Mouse (Mus musculus): ENCODE results near the gene Sprr2e. TPM values are rescaled to one million over a fixed set of nuclear protein-coding genes. Genes with fewer than 3 reads are reported as not detected.

The Sprr2e gene
- polyA plus RNA-seq, 1 experiment = not detected

GRCm38 (mm10) chr3:92373613-92374012, 21.7 kb downstream of the Sprr2e start:
- TF ChIP-seq POLR2A (IDR thresholded peaks at IDR 0.05; ENCODE audit: control insufficient read depth, low read depth, low read length) = no peak
- TF ChIP-seq CTCF (IDR thresholded peaks at IDR 0.05; ENCODE audit: control insufficient read depth, insufficient read depth, insufficient replicate concordance, low read depth, low read length) = no peak

GRCm38 (mm10) chr3:92385385-92385784, 33.4 kb downstream of the Sprr2e start, which contains the start of gene Sprr2h:
Sprr2h (plus strand) TSS chr3:92385685.
- H3K4me3 ChIP-seq (ENCODE audit: control insufficient read depth, low read depth, low read length) = no peak within 1 kb of the TSS
- H3K27me3 ChIP-seq (ENCODE audit: control insufficient read depth, insufficient read depth, low read length) = no peaks in the 10 kb centered on the region
- no peaks in the 10 kb centered on the region for H3K36me3 ChIP-seq (ENCODE audit: control insufficient read depth, insufficient read depth, low read length)
- no peaks in the 10 kb centered on the region for H3K4me1 ChIP-seq (ENCODE audit: control insufficient read depth, insufficient read depth, low read length)
- TF ChIP-seq CTCF (IDR thresholded peaks at IDR 0.05; ENCODE audit: control insufficient read depth, insufficient read depth, insufficient replicate concordance, low read depth, low read length) (no peak), POLR2A (IDR thresholded peaks at IDR 0.05; ENCODE audit: control insufficient read depth, low read depth, low read length) (no peak)
- H3K27ac ChIP-seq (ENCODE audit: control insufficient read depth, insufficient read depth, low read depth, low read length) = no peak within 1 kb of the TSS

More at GRCm38 (mm10) chr3:92373613-92374012, 21.7 kb downstream of the Sprr2e start:
- H3K4me1 ChIP-seq (ENCODE audit: control insufficient read depth, insufficient read depth, low read length) = no peaks in the 10 kb centered on the region
- H3K36me3 ChIP-seq (ENCODE audit: control insufficient read depth, insufficient read depth, low read length) = no peaks in the 10 kb centered on the region
- H3K27me3 ChIP-seq (ENCODE audit: control insufficient read depth, insufficient read depth, low read length) = no peaks in the 10 kb centered on the region
- H3K27ac ChIP-seq (ENCODE audit: control insufficient read depth, insufficient read depth, low read depth, low read length) = no peak overlapping the region
- no peak overlapping the region for H3K4me3 ChIP-seq (ENCODE audit: control insufficient read depth, low read depth, low read length)

GRCm38 (mm10) chr3:92394301-92394700, 42.4 kb downstream of the Sprr2e start:
- TF ChIP-seq CTCF (IDR thresholded peaks at IDR 0.05; ENCODE audit: control insufficient read depth, insufficient read depth, insufficient replicate concordance, low read depth, low read length) (no peak), POLR2A (IDR thresholded peaks at IDR 0.05; ENCODE audit: control insufficient read depth, low read depth, low read length) (no peak)
- Histone ChIP-seq H3K4me1 (ENCODE audit: control insufficient read depth, insufficient read depth, low read length) (no peaks in the 10 kb centered on the region), H3K4me3 (ENCODE audit: control insufficient read depth, low read depth, low read length) (no peak overlapping the region), H3K27ac (ENCODE audit: control insufficient read depth, insufficient read depth, low read depth, low read length) (no peak overlapping the region), H3K36me3 (ENCODE audit: control insufficient read depth, insufficient read depth, low read length) (no peaks in the 10 kb centered on the region), H3K27me3 (ENCODE audit: control insufficient read depth, insufficient read depth, low read length) (no peaks in the 10 kb centered on the region)

Other genes with a start within 250 kb of the Sprr2e start
- 1.5 and 2.0 TPM in 2 replicates for gene Prr9, start 228.2 kb upstream of the Sprr2e start, polyA plus RNA-seq (2012; rRNA removed)
- 875 and 1,017 TPM in 2 replicates for gene Lelp1, start 209.4 kb upstream of the Sprr2e start, polyA plus RNA-seq (2012; rRNA removed)
- gene Sprr2a1, start 136.3 kb upstream of the Sprr2e start, polyA plus RNA-seq (2012; rRNA removed) = 0.10 TPM in 1 of 2 replicates, not detected in the other
- 8.6 and 11.1 TPM in 2 replicates for gene Sprr2a2, start 136.2 kb upstream of the Sprr2e start, polyA plus RNA-seq (2012; rRNA removed)
- gene Sprr2a3, start 66.7 kb upstream of the Sprr2e start, polyA plus RNA-seq (2012; rRNA removed) = 0.19 and 0.33 TPM in 2 replicates
- not detected in 2 replicates for gene Sprr2b, start 35.5 kb upstream of the Sprr2e start, polyA plus RNA-seq (2012; rRNA removed)
- not detected in 2 replicates for gene Sprr2d, start 13.0 kb upstream of the Sprr2e start, polyA plus RNA-seq (2012; rRNA removed)
- not detected in 2 replicates for gene Sprr2f, start 13.0 kb downstream of the Sprr2e start, polyA plus RNA-seq (2012; rRNA removed)
- not detected in 2 replicates for gene Sprr2h, start 33.5 kb downstream of the Sprr2e start, polyA plus RNA-seq (2012; rRNA removed)
- gene Sprr2i, start 55.8 kb downstream of the Sprr2e start, polyA plus RNA-seq (2012; rRNA removed) = not detected in 2 replicates
- gene Sprr2j-ps, start 65.9 kb downstream of the Sprr2e start, polyA plus RNA-seq (2012; rRNA removed) = not detected in 2 replicates
- gene Gm9774, start 77.3 kb downstream of the Sprr2e start, polyA plus RNA-seq (2012; rRNA removed) = 5.2 and 7.2 TPM in 2 replicates
- not detected in 2 replicates for gene Sprr2k, start 80.4 kb downstream of the Sprr2e start, polyA plus RNA-seq (2012; rRNA removed)
- not detected in 2 replicates for gene Sprr1b, start 86.6 kb downstream of the Sprr2e start, polyA plus RNA-seq (2012; rRNA removed)
- not detected in 2 replicates for gene Sprr3, start 106.6 kb downstream of the Sprr2e start, polyA plus RNA-seq (2012; rRNA removed)
- 0.32 and 0.73 TPM in 2 replicates for gene Sprr1a, start 133.8 kb downstream of the Sprr2e start, polyA plus RNA-seq (2012; rRNA removed)
- not detected in 2 replicates for gene Sprr4, start 148.3 kb downstream of the Sprr2e start, polyA plus RNA-seq (2012; rRNA removed)
- gene 2310046K23Rik, start 182.4 kb downstream of the Sprr2e start, polyA plus RNA-seq (2012; rRNA removed) = not detected in 2 replicates
- gene Ivl, start 221.6 kb downstream of the Sprr2e start, polyA plus RNA-seq (2012; rRNA removed) = 0.05 and 0.06 TPM in 2 replicates
- 4,177 and 4,558 TPM in 2 replicates for gene Smcp, start 236.9 kb downstream of the Sprr2e start, polyA plus RNA-seq (2012; rRNA removed)